Mouse (Mus musculus) bone marrow, adult 2 months (tissue): ENCODE measurements around the gene Efr3b. TPM values are rescaled to one million over a fixed set of nuclear protein-coding genes. Genes with fewer than 3 reads are reported as not detected.

Experiments
- H3K27ac ChIP-seq: fragments of 200-500 bp; 2 replicates; pipeline ENCODE4 v1.5.1; 2012; ENCODE audit warnings: low read depth, mild to moderate bottlenecking, control low read depth, inconsistent platforms, low read length; ENCODE audit not compliant: control insufficient read depth, poor library complexity, insufficient read depth
- H3K4me1 ChIP-seq: fragments of 200-500 bp; 2 replicates; pipeline ENCODE4 v1.6.1; 2011; ENCODE audit warnings: low read length; ENCODE audit not compliant: control insufficient read depth, insufficient read depth
- H3K4me3 ChIP-seq: fragments of 200-500 bp; replicated peaks from 2 replicates; pipeline ENCODE3; 2011; ENCODE audit warnings: mild to moderate bottlenecking, low read depth, low read length, control low read depth; ENCODE audit not compliant: control insufficient read depth
- CTCF ChIP-seq: fragments of 200-500 bp; IDR thresholded peaks from 2 replicates; pipeline ENCODE4 v1.5.1; 2011; ENCODE audit warnings: low read length, control low read depth; ENCODE audit not compliant: control insufficient read depth, insufficient read depth
- POLR2A ChIP-seq: fragments of 200-500 bp; IDR thresholded peaks from 2 replicates; pipeline ENCODE4 v1.6.1; 2011; ENCODE audit warnings: low read depth, mild to moderate bottlenecking, control low read depth, low read length, borderline replicate concordance; ENCODE audit not compliant: control insufficient read depth
- WGBS: fragments of 180-500 bp; shearing (Covaris S2); methylation state at CpG from one replicate; pipeline ENCODE4 v1.1.7; 2018; 5-methylcytosine and 5-hydroxymethylcytosine counted together
- polyA plus RNA-seq: library from polyadenylated mRNA; stranded (reverse); fragments of >200 nt; gene quantifications from 2 replicates; pipeline ENCODE4 v1.2.4, GENCODE M21; 2011; ENCODE audit warnings: low replicate concordance; ENCODE audit not compliant: missing spikeins, insufficient read depth, insufficient read length

Gene Efr3b
- polyA plus RNA-seq, 1 experiment, result 0.25 TPM

DNA sequence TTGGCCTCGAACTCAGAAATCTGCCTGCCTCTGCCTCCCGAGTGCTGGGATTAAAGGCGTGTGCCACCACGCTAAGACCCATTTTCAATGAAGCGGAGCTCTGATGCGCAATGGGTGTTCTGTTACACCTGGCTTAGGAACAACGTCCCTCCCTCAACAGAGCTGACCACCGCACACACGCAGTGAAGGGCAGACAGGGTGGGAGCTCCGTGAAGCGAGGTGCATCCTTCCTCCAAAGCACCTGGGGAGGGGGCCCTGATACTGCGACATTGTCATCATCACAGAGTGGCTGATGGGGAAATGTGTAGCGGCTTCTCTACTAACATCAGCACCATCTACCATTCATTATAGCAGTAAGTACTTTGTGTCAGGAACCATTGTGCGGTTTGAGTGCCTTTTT lies 15.2 kb downstream of the Efr3b start:
- WGBS, result 89% methylated on average over 14 of the region's 14 CpGs
- H3K27ac ChIP-seq, result no peak overlapping the region
- no peaks in the 10 kb centered on the region for H3K4me1 ChIP-seq
- no peak for TF ChIP-seq POLR2A
- no peak for TF ChIP-seq CTCF
- H3K4me3 ChIP-seq, result no peak overlapping the region

DNA sequence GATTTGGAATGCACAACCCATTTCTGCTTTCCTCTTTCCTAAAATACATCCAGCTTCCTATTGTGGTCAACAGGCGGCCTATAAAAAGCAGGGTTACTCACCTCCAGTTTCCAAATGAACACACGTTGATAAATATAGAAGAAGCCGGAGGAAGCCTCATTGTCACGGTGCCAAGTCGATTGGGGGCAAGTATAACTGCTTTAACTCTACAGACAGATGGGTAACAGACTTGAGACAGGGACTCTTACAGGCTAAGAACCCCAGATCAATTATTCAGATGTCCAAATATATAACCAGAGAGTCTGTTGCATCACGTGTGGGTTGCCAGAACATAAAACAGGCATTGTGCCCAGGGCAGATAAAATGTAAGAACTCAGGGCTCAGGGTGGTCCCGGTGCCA lies 15.9 kb downstream of the Efr3b start:
- 18% methylated on average over 7 of the region's 7 CpGs for WGBS
- TF ChIP-seq CTCF (no peak), POLR2A (no peak)
- no peak overlapping the region for H3K27ac ChIP-seq

DNA sequence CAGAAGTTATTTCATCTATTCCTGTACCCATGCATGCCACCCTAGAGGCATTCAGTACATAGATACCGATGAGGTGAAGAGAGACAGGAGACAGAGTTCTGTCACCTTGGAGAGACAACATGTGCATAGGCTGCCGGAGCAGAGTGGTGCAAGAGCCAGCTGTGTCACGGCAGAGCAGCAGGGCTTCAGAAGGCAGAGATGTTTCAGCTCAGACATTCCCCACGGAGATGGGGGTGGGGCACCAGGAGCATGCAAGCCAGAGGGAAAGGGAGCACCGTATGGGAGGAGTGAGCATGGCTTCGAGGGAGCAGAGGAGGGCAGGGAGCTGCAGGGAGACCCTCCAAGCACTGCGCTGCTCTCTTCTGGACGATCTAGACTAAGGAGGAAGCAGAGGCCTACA lies 18.2 kb downstream of the Efr3b start:
- WGBS, result 65% methylated on average over 8 of the region's 8 CpGs
- Histone ChIP-seq H3K4me1 (no peaks in the 10 kb centered on the region), H3K27ac (no peak overlapping the region), H3K4me3 (no peak overlapping the region)
- TF ChIP-seq CTCF (no peak), POLR2A (no peak)

More for the DNA sequence above, 15.9 kb downstream of the Efr3b start:
- no peaks in the 10 kb centered on the region for H3K4me1 ChIP-seq
- H3K4me3 ChIP-seq, result no peak overlapping the region

DNA sequence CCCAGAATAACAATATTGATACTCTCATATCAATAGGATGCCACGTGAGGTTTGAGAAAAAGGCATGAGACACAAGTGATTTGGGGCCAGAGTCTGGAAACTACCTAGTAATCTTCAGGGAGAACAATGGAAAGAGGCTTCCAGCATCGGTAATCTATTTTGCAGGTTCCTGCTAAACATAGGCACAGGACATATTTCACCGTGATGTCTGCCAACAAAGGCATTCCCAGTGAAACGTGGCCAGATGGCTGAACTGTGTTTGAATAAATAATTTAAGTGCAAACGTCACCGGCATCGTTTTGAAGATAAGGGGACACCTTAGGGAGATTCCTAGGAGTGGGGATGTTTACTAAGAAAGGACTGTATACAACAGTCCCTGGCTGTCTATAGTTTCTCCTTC lies 22.4 kb downstream of the Efr3b start:
- TF ChIP-seq CTCF, result no peak
- TF ChIP-seq POLR2A, result no peak
- H3K27ac ChIP-seq, result no peak overlapping the region
- no peaks in the 10 kb centered on the region for H3K4me1 ChIP-seq
- WGBS, result 54% methylated on average over 7 of the region's 7 CpGs
- H3K4me3 ChIP-seq, result no peak overlapping the region

GRCm38 (mm10) chr12:4015741-4016140 lies 23.0 kb downstream of the Efr3b start:
- no peak overlapping the region for H3K27ac ChIP-seq
- TF ChIP-seq POLR2A, result no peak
- H3K4me3 ChIP-seq, result no peak overlapping the region
- 68% methylated on average over 4 of the region's 4 CpGs for WGBS
- no peaks in the 10 kb centered on the region for H3K4me1 ChIP-seq

- Histone ChIP-seq H3K4me1 (no peaks in the 10 kb centered on the region), H3K27ac (no peak overlapping the region), H3K4me3 (no peak overlapping the region)
- TF ChIP-seq POLR2A (no peak), CTCF (no peak)
- WGBS, result 77% methylated on average over 7 of the region's 7 CpGs
These were observed 23.5 kb downstream of the Efr3b start for GRCm38 (mm10) chr12:4015255-4015654.

DNA sequence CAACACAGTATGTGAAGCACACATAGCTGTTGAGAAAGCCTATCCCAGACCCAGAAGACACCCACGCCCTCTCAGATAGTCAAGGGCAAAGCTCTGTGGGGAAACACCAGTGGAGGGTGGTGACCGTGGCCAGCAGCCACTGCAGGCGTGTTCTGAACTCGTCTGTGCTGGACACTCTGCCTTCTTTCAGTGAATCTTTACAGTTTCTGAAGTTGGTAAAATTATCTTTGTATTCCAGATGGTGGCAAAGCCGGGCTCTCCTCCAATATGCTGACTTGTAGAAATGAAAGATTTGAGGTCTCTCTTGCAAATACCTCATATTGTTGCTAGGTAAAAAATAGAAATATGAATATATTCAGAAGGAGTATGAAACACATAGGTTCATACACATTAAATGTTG lies 27.0 kb downstream of the Efr3b start:
- Histone ChIP-seq H3K4me1 (no peaks in the 10 kb centered on the region), H3K4me3 (no peak overlapping the region), H3K27ac (no peak overlapping the region)
- TF ChIP-seq CTCF, result no peak
- TF ChIP-seq POLR2A, result no peak
- 74% methylated on average over 5 of the region's 5 CpGs for WGBS

DNA sequence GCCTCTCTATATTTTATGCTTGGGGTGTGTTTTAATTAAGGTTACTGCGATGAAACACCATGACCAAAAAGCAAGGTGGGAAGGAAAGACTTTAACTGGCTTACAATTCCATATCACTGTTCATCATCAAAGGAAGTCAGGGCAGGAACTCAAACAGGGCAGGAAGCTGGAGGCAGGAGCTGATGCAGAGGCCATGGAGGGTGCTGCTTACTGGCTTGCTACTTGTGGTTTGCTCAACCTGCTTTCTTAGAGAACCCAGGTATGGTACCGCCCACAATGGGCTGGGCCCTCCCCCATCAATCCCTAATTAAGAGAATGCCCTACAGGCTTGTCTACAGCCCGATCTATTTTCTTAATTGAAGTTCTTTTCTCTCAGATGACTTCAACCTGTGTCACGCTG lies 27.4 kb downstream of the Efr3b start:
- 80% methylated on average over 4 of the region's 4 CpGs for WGBS
- Histone ChIP-seq H3K4me3 (no peak overlapping the region), H3K27ac (no peak overlapping the region), H3K4me1 (no peaks in the 10 kb centered on the region)
- TF ChIP-seq POLR2A (no peak), CTCF (no peak)

DNA sequence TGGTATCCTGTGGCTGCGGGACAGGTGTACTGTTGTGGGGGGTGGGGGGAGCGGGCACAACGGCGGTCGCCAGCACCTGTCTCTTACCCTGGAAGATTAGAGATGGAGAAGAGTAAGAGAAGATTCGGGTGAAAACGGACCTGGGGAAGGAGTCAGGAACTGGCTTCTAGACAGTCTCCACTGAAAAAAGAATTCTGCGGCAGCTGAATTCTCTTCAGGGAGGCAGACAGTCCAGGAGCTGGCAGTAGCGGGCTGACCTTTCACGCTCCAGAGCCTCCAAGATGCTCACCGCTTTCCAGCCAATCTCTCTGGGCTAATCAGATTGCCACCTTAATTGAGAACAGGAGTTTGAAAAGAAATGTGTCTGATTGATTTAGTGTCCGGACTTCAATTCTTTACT lies 30.0 kb downstream of the Efr3b start:
- no peaks in the 10 kb centered on the region for H3K4me1 ChIP-seq
- WGBS, result 87% methylated on average over 12 of the region's 12 CpGs
- H3K4me3 ChIP-seq, result no peak overlapping the region
- TF ChIP-seq CTCF, result no peak
- no peak for TF ChIP-seq POLR2A
- H3K27ac ChIP-seq, result no peak overlapping the region

GRCm38 (mm10) chr12:4007766-4008165 lies 30.9 kb downstream of the Efr3b start:
- 59% methylated on average over 4 of the region's 4 CpGs for WGBS
- H3K4me1 ChIP-seq, result no peaks in the 10 kb centered on the region
- no peak overlapping the region for H3K4me3 ChIP-seq
- no peak overlapping the region for H3K27ac ChIP-seq
- no peak for TF ChIP-seq POLR2A
- TF ChIP-seq CTCF, result no peak
